Mouse (Mus musculus) granulocyte monocyte progenitor cell, adult 5-6 weeks (primary cell): ENCODE data around the gene Dand5. TPM values are rescaled to one million over a fixed set of nuclear protein-coding genes. Genes with fewer than 3 reads are reported as not detected.

ENCODE experiments used
- ATAC-seq: replicated peaks from 2 replicates; pipeline ENCODE4 v1.8.0; 2016; ENCODE audit warnings: mild to moderate bottlenecking, moderate TSS enrichment, inconsistent platforms; ENCODE audit not compliant: poor library complexity, severe bottlenecking
- total RNA-seq, 2 experiments: library from RNA; stranded (forward) in 1 of 2; stranded (reverse) in 1 of 2; fragments of 200-712, 200-1000 nt in 1 of 2; fragments of >200 nt in 1 of 2; fragmentation: Nextera tagmentation in 1 of 2; gene quantifications; 2 replicates each; pipeline ENCODE4 v1.2.3; 2014 to 2017

The Dand5 gene
- total RNA-seq, 2 experiments from 2014 or later = 3.6 to 4.7 TPM

- ATAC-seq = no peak
Observed at GRCm38 (mm10) chr8:84785756-84786677, 36.6 kb downstream of the Dand5 start.

- no peak for ATAC-seq
Observed at GRCm38 (mm10) chr8:84785506-84785755, 37.2 kb downstream of the Dand5 start.

- peak; percentile 22; the same call in 1 of the 2 replicates for ATAC-seq
Observed at GRCm38 (mm10) chr8:84784681-84785505, 37.7 kb downstream of the Dand5 start.

- no peak for ATAC-seq
Observed at GRCm38 (mm10) chr8:84783919-84784581, 38.6 kb downstream of the Dand5 start.

GRCm38 (mm10) chr8:84783198-84783918 lies 39.3 kb downstream of the Dand5 start:
- ATAC-seq = no peak

- ATAC-seq = no peak
Observed at GRCm38 (mm10) chr8:84782680-84783079, 39.9 kb downstream of the Dand5 start.

- no peak for ATAC-seq
Observed at GRCm38 (mm10) chr8:84781686-84782505, 40.7 kb downstream of the Dand5 start.

GRCm38 (mm10) chr8:84780949-84781680 lies 41.5 kb downstream of the Dand5 start:
- no peak for ATAC-seq

GRCm38 (mm10) chr8:84780225-84780555 lies 42.4 kb downstream of the Dand5 start:
- no peak for ATAC-seq

GRCm38 (mm10) chr8:84779519-84780224 lies 43.0 kb downstream of the Dand5 start:
- no peak for ATAC-seq

GRCm38 (mm10) chr8:84778638-84779380 lies 43.8 kb downstream of the Dand5 start:
- ATAC-seq = no peak

GRCm38 (mm10) chr8:84777899-84778637 lies 44.6 kb downstream of the Dand5 start:
- no peak for ATAC-seq

GRCm38 (mm10) chr8:84776569-84776968 lies 46.1 kb downstream of the Dand5 start:
- no peak for ATAC-seq

- ATAC-seq = peak; percentile 44
Observed at GRCm38 (mm10) chr8:84775621-84776113, 47.0 kb downstream of the Dand5 start.

GRCm38 (mm10) chr8:84775105-84775591 lies 47.5 kb downstream of the Dand5 start:
- ATAC-seq = peak; percentile 60

- no peak for ATAC-seq
Observed at GRCm38 (mm10) chr8:84774473-84774911, 48.1 kb downstream of the Dand5 start.
